In genomic region chr7:75781948-75782722, GRCm38 (mm10) we compare ENCODE assay signal across 8 mouse cellular contexts.
DNase-seq lines count a peak whose midpoint lies in the region; ATAC-seq and TF ChIP-seq lines count a peak whose summit lies in the region.

No protein-coding gene starts in this region.

- no peaks in the 10 kb centered on the region for H3K27me3 ChIP-seq in kidney, embryonic 14.5 days (ENCODE audit: control insufficient read depth, insufficient read depth, low read length)
- H3K27me3 ChIP-seq in limb, embryonic 15.5 days = no peaks in the 10 kb centered on the region

- H3K36me3 ChIP-seq in kidney, embryonic 14.5 days (ENCODE audit: control insufficient read depth, insufficient read depth, low read length) = peaks cover 18% of the 10 kb centered on the region
- peaks cover 11% of the 10 kb centered on the region for H3K36me3 ChIP-seq in limb, embryonic 15.5 days

- peaks cover 27% of the 10 kb centered on the region for H3K4me1 ChIP-seq in bone marrow macrophage, adult 2 months (ENCODE audit: control insufficient read depth, insufficient read depth, low read length)
- peaks cover 6% of the 10 kb centered on the region; the same call in 1 of the 2 replicates for H3K4me1 ChIP-seq in embryonic fibroblast, embryonic 13.5 days (ENCODE audit: control insufficient read depth, insufficient read depth, low read length)
- peaks cover 8% of the 10 kb centered on the region for H3K4me1 ChIP-seq in kidney, embryonic 14.5 days (ENCODE audit: control insufficient read depth, insufficient read depth, low read length)
- peaks cover 9% of the 10 kb centered on the region for H3K4me1 ChIP-seq in limb, embryonic 15.5 days

- no peaks in the 10 kb centered on the region for H3K9me3 ChIP-seq in kidney, embryonic 14.5 days (ENCODE audit: control insufficient read depth, low read length)
- H3K9me3 ChIP-seq in limb, embryonic 15.5 days = no peaks in the 10 kb centered on the region

- TF ChIP-seq POLR2A in bone marrow macrophage, adult 2 months (IDR thresholded peaks at IDR 0.05; ENCODE audit: borderline replicate concordance, low read depth, low read length) = no peak
- TF ChIP-seq POLR2A in embryonic fibroblast, embryonic 13.5 days (IDR thresholded peaks at IDR 0.05; ENCODE audit: low read depth, low read length) = peak; percentile 62

- H3K9ac ChIP-seq in kidney, embryonic 14.5 days (ENCODE audit: low read depth, low read length) = peak overlapping the region; percentile 66; the same call in 1 of the 2 replicates
- H3K9ac ChIP-seq in limb, embryonic 15.5 days = peak overlapping the region; percentile 60

- peak overlapping the region; percentile 58 for H3K4me2 ChIP-seq in kidney, embryonic 14.5 days (replicated peaks; ENCODE audit: low read depth, low read length)
- H3K4me2 ChIP-seq in limb, embryonic 15.5 days = peak overlapping the region; percentile 64

- peak overlapping the region; percentile 45; the same call in 1 of the 2 replicates for H3K27ac ChIP-seq in bone marrow macrophage, adult 2 months (ENCODE audit: insufficient read depth, low read depth, low read length)
- no peak overlapping the region for H3K27ac ChIP-seq in embryonic fibroblast, embryonic 13.5 days (ENCODE audit: insufficient read depth, low read length)
- no peak overlapping the region; the same call in 1 of the 2 replicates for H3K27ac ChIP-seq in kidney, embryonic 14.5 days (ENCODE audit: low read depth, low read length)
- no peak overlapping the region for H3K27ac ChIP-seq in limb, embryonic 15.5 days

- ATAC-seq in kidney, embryonic 14.5 days (ENCODE audit: low FRiP score, low TSS enrichment) = peak; percentile 92
- ATAC-seq in limb, embryonic 15.5 days (ENCODE audit: insufficient number of reproducible peaks, low FRiP score, low TSS enrichment, low read depth) = peak; percentile 89

- peak; percentile 97 for DNase-seq in A20 (ENCODE audit: low read depth, low spot score)
- DNase-seq in heart, adult 9 months (ENCODE audit: low spot score in 2 of 2) = peak; percentile 94 to 96
- peak; percentile 71 to 79 for DNase-seq in monocyte, adult 2 months (ENCODE audit: low read depth in 1 of 2, low spot score in 2 of 2)
- peak; percentile 94 for DNase-seq in spleen, postnatal 36 days (ENCODE audit: low spot score in 2 of 2)

- WGBS in kidney, embryonic 14.5 days = 13% methylated on average over 36 of the region's 36 CpGs
- 10% methylated on average over 36 of the region's 36 CpGs for WGBS in limb, embryonic 15.5 days

- peak overlapping the region; percentile 99 for H3K4me3 ChIP-seq in bone marrow macrophage, adult 2 months (ENCODE audit: insufficient read depth, low read length)
- H3K4me3 ChIP-seq in embryonic fibroblast, embryonic 13.5 days (ENCODE audit: insufficient read depth, low read length) = peak overlapping the region; percentile 81
- H3K4me3 ChIP-seq in kidney, embryonic 14.5 days (ENCODE audit: low read length) = peak overlapping the region; percentile 59
- H3K4me3 ChIP-seq in limb, embryonic 15.5 days = peak overlapping the region; percentile 67

- TF ChIP-seq CTCF in bone marrow macrophage, adult 2 months (IDR thresholded peaks at IDR 0.05; ENCODE audit: low read depth, low read length) = no peak
- TF ChIP-seq CTCF in embryonic fibroblast, embryonic 13.5 days (IDR thresholded peaks at IDR 0.05; ENCODE audit: borderline replicate concordance, insufficient read depth, low read length) = no peak
